Mouse (Mus musculus): ENCODE measurements around the gene Cep83.

DNA sequence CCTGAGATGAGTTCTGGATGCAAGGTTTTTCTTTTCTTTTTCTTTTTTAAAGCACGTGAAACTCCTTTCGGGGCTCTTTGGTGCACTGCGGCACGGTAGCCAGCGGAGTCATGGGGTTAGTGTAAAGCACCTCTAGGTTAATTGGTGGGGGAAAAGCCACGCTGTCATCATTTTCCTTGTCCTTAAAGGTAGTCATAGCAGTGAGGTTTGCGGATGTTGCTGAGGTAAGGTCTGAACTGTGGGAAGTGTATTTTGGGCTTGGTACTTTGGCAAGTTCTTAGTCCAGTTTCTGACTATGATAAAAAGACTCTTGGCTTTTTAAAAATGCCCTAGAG, 689 bp downstream of the Cep83 start:
- TF ChIP-seq POLR2A (IDR thresholded peaks at IDR 0.05; ENCODE audit: extremely low read depth, insufficient read depth, low read length): no peak
- no peak for TF ChIP-seq CTCF (IDR thresholded peaks at IDR 0.05; ENCODE audit: low read depth, low read length)
